Mouse (Mus musculus): ENCODE results near the gene Top2a. TPM values are rescaled to one million over a fixed set of nuclear protein-coding genes. Genes with fewer than 3 reads are reported as not detected.
A peak's percentile ranks its signal among the peaks of the same experiment; 100 is the strongest.

Gene Top2a
- polyA plus RNA-seq, 1 experiment from 2014 or later = 179 TPM

GRCm38 (mm10) chr11:99026899-99027440, 3.0 kb upstream of the Top2a start:
- Histone ChIP-seq H3K36me3 (ENCODE audit: control insufficient read depth, insufficient read depth) (no peaks in the 10 kb centered on the region), H3K27ac (ENCODE audit: low read length) (no peak overlapping the region), H3K4me2 (ENCODE audit: low read depth, low read length) (no peak overlapping the region), H3K27me3 (ENCODE audit: control insufficient read depth, insufficient read depth, low read length) (no peaks in the 10 kb centered on the region), H3K4me3 (ENCODE audit: low read length) (no peak overlapping the region), H3K4me1 (ENCODE audit: control insufficient read depth, insufficient read depth, low read length) (peaks cover 14% of the 10 kb centered on the region), H3K9me3 (replicated peaks; ENCODE audit: control insufficient read depth, low read length) (no peaks in the 10 kb centered on the region), H3K9ac (ENCODE audit: low read length) (no peak overlapping the region)
- no peak for ATAC-seq (replicated peaks; ENCODE audit: extremely low read depth, insufficient read depth, low FRiP score)
- WGBS = 83% methylated on average over 12 of the region's 12 CpGs

- no peak for ATAC-seq (replicated peaks; ENCODE audit: extremely low read depth, insufficient read depth, low FRiP score)
- no peak overlapping the region for H3K4me3 ChIP-seq (ENCODE audit: low read length)
- H3K36me3 ChIP-seq (ENCODE audit: control insufficient read depth, insufficient read depth) = peaks cover 7% of the 10 kb centered on the region; the same call in 1 of the 2 replicates
- H3K9ac ChIP-seq (ENCODE audit: low read length) = no peak overlapping the region
- H3K4me2 ChIP-seq (ENCODE audit: low read depth, low read length) = no peak overlapping the region
- 83% methylated on average over 6 of the region's 6 CpGs for WGBS
- H3K27me3 ChIP-seq (ENCODE audit: control insufficient read depth, insufficient read depth, low read length) = no peaks in the 10 kb centered on the region
- no peak overlapping the region for H3K27ac ChIP-seq (ENCODE audit: low read length)
- H3K9me3 ChIP-seq (replicated peaks; ENCODE audit: control insufficient read depth, low read length) = no peaks in the 10 kb centered on the region
- H3K4me1 ChIP-seq (ENCODE audit: control insufficient read depth, insufficient read depth, low read length) = peaks cover 17% of the 10 kb centered on the region
Measured at GRCm38 (mm10) chr11:99025878-99026277, 1.9 kb upstream of the Top2a start.

DNA sequence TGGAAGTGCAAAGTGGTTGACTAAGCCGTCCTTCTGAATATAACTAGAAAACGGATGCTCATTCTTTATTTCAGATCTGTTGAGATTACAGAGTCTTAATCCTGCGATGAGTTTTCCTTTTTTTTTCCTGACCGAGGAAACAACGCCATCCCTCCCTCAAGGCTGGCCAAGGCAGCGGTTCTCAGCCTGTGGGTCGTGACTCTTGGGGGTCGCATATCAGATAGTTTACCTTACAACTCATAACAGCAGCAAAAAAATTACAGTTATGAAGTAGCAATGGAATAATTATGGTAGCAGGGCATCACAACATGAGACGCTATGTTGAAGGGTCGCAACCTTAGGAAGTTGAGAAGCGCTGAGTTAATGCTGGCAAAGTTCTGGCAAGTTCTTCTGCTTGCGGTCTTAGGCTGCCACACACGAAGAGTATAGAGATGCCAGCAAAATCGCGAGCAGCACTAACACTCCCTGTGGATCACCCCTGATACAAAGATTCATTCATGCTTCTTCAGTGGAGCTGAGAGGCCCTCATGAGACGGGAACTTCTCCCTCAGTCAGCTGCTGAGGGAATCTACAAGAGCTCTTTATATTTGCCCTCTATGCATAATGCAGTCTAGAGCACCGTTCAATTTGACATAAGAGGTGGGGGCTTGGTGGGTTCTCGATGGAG, 612 bp upstream of the Top2a start:
- peak overlapping the region; percentile 89 for H3K4me3 ChIP-seq (ENCODE audit: low read length)
- WGBS = 39% methylated on average over 18 of the region's 18 CpGs
- no peaks in the 10 kb centered on the region for H3K9me3 ChIP-seq (replicated peaks; ENCODE audit: control insufficient read depth, low read length)

GRCm38 (mm10) chr11:99023094-99023493, 895 bp downstream of the Top2a start:
- Histone ChIP-seq H3K4me1 (ENCODE audit: control insufficient read depth, insufficient read depth, low read length) (peaks cover 17% of the 10 kb centered on the region), H3K36me3 (ENCODE audit: control insufficient read depth, insufficient read depth) (peaks cover 19% of the 10 kb centered on the region), H3K9ac (ENCODE audit: low read length) (peak overlapping the region; percentile 87), H3K9me3 (replicated peaks; ENCODE audit: control insufficient read depth, low read length) (no peaks in the 10 kb centered on the region), H3K4me2 (ENCODE audit: low read depth, low read length) (peak overlapping the region; percentile 67), H3K27ac (ENCODE audit: low read length) (no peak overlapping the region), H3K4me3 (ENCODE audit: low read length) (peak overlapping the region; percentile 89), H3K27me3 (ENCODE audit: control insufficient read depth, insufficient read depth, low read length) (no peaks in the 10 kb centered on the region)
- 8% methylated on average over 4 of the region's 4 CpGs for WGBS
- no peak for ATAC-seq (replicated peaks; ENCODE audit: extremely low read depth, insufficient read depth, low FRiP score)

More for the DNA sequence above, 612 bp upstream of the Top2a start:
- H3K36me3 ChIP-seq (ENCODE audit: control insufficient read depth, insufficient read depth) = peaks cover 16% of the 10 kb centered on the region
- H3K4me2 ChIP-seq (ENCODE audit: low read depth, low read length) = peak overlapping the region; percentile 73
- H3K27ac ChIP-seq (ENCODE audit: low read length) = peak overlapping the region; percentile 63
- H3K9ac ChIP-seq (ENCODE audit: low read length) = peak overlapping the region; percentile 63
- no peaks in the 10 kb centered on the region for H3K27me3 ChIP-seq (ENCODE audit: control insufficient read depth, insufficient read depth, low read length)
- peaks cover 17% of the 10 kb centered on the region for H3K4me1 ChIP-seq (ENCODE audit: control insufficient read depth, insufficient read depth, low read length)
- no peak for ATAC-seq (replicated peaks; ENCODE audit: extremely low read depth, insufficient read depth, low FRiP score)

- Histone ChIP-seq H3K4me1 (ENCODE audit: control insufficient read depth, insufficient read depth, low read length) (peaks cover 17% of the 10 kb centered on the region), H3K4me3 (ENCODE audit: low read length) (peak overlapping the region; percentile 89), H3K4me2 (ENCODE audit: low read depth, low read length) (peak overlapping the region; percentile 67), H3K27ac (ENCODE audit: low read length) (no peak overlapping the region), H3K9ac (ENCODE audit: low read length) (peak overlapping the region; percentile 87; the same call in 1 of the 2 replicates), H3K36me3 (ENCODE audit: control insufficient read depth, insufficient read depth) (peaks cover 23% of the 10 kb centered on the region), H3K9me3 (replicated peaks; ENCODE audit: control insufficient read depth, low read length) (no peaks in the 10 kb centered on the region), H3K27me3 (ENCODE audit: control insufficient read depth, insufficient read depth, low read length) (no peaks in the 10 kb centered on the region)
- no peak for ATAC-seq (replicated peaks; ENCODE audit: extremely low read depth, insufficient read depth, low FRiP score)
- WGBS = 71% methylated on average over 5 of the region's 5 CpGs
Measured at GRCm38 (mm10) chr11:99022384-99022933, 1.5 kb downstream of the Top2a start.

- H3K36me3 ChIP-seq (ENCODE audit: control insufficient read depth, insufficient read depth) = peaks cover 40% of the 10 kb centered on the region
- 93% methylated on average over 6 of the region's 6 CpGs for WGBS
- no peak overlapping the region for H3K27ac ChIP-seq (ENCODE audit: low read length)
- H3K4me1 ChIP-seq (ENCODE audit: control insufficient read depth, insufficient read depth, low read length) = peaks cover 17% of the 10 kb centered on the region
- no peaks in the 10 kb centered on the region for H3K9me3 ChIP-seq (replicated peaks; ENCODE audit: control insufficient read depth, low read length)
- H3K4me2 ChIP-seq (ENCODE audit: low read depth, low read length) = no peak overlapping the region
- no peaks in the 10 kb centered on the region for H3K27me3 ChIP-seq (ENCODE audit: control insufficient read depth, insufficient read depth, low read length)
- no peak overlapping the region for H3K9ac ChIP-seq (ENCODE audit: low read length)
- H3K4me3 ChIP-seq (ENCODE audit: low read length) = no peak overlapping the region
- ATAC-seq (replicated peaks; ENCODE audit: extremely low read depth, insufficient read depth, low FRiP score) = no peak
Measured at GRCm38 (mm10) chr11:99019844-99020243, 4.1 kb downstream of the Top2a start.

GRCm38 (mm10) chr11:99013856-99014255, 10.1 kb downstream of the Top2a start:
- H3K27me3 ChIP-seq (ENCODE audit: control insufficient read depth, insufficient read depth, low read length) = no peaks in the 10 kb centered on the region
- no peaks in the 10 kb centered on the region for H3K9me3 ChIP-seq (replicated peaks; ENCODE audit: control insufficient read depth, low read length)
- H3K4me1 ChIP-seq (ENCODE audit: control insufficient read depth, insufficient read depth, low read length) = no peaks in the 10 kb centered on the region
- peaks cover 63% of the 10 kb centered on the region for H3K36me3 ChIP-seq (ENCODE audit: control insufficient read depth, insufficient read depth)
- 94% methylated on average over 1 of the region's 1 CpGs for WGBS
- no peak overlapping the region for H3K4me3 ChIP-seq (ENCODE audit: low read length)
- H3K27ac ChIP-seq (ENCODE audit: low read length) = no peak overlapping the region
- no peak for ATAC-seq (replicated peaks; ENCODE audit: extremely low read depth, insufficient read depth, low FRiP score)
- H3K9ac ChIP-seq (ENCODE audit: low read length) = no peak overlapping the region
- H3K4me2 ChIP-seq (ENCODE audit: low read depth, low read length) = no peak overlapping the region

GRCm38 (mm10) chr11:99010706-99011105, 13.3 kb downstream of the Top2a start:
- Histone ChIP-seq H3K4me2 (ENCODE audit: low read depth, low read length) (no peak overlapping the region), H3K9ac (ENCODE audit: low read length) (no peak overlapping the region), H3K27ac (ENCODE audit: low read length) (no peak overlapping the region), H3K9me3 (replicated peaks; ENCODE audit: control insufficient read depth, low read length) (no peaks in the 10 kb centered on the region), H3K4me1 (ENCODE audit: control insufficient read depth, insufficient read depth, low read length) (no peaks in the 10 kb centered on the region), H3K4me3 (ENCODE audit: low read length) (no peak overlapping the region), H3K27me3 (ENCODE audit: control insufficient read depth, insufficient read depth, low read length) (no peaks in the 10 kb centered on the region), H3K36me3 (ENCODE audit: control insufficient read depth, insufficient read depth) (peaks cover 50% of the 10 kb centered on the region)
- ATAC-seq (replicated peaks; ENCODE audit: extremely low read depth, insufficient read depth, low FRiP score) = no peak
- WGBS = 93% methylated on average over 5 of the region's 5 CpGs

- Histone ChIP-seq H3K4me2 (ENCODE audit: low read depth, low read length) (no peak overlapping the region), H3K27me3 (ENCODE audit: control insufficient read depth, insufficient read depth, low read length) (no peaks in the 10 kb centered on the region), H3K4me1 (ENCODE audit: control insufficient read depth, insufficient read depth, low read length) (no peaks in the 10 kb centered on the region), H3K9ac (ENCODE audit: low read length) (no peak overlapping the region), H3K36me3 (ENCODE audit: control insufficient read depth, insufficient read depth) (peaks cover 48% of the 10 kb centered on the region), H3K4me3 (ENCODE audit: low read length) (no peak overlapping the region), H3K27ac (ENCODE audit: low read length) (no peak overlapping the region), H3K9me3 (replicated peaks; ENCODE audit: control insufficient read depth, low read length) (no peaks in the 10 kb centered on the region)
- no peak for ATAC-seq (replicated peaks; ENCODE audit: extremely low read depth, insufficient read depth, low FRiP score)
- 57% methylated on average over 4 of the region's 4 CpGs for WGBS
Measured at GRCm38 (mm10) chr11:99010124-99010523, 13.9 kb downstream of the Top2a start.

All from heart, embryonic 16.5 days (tissue).